Mouse (Mus musculus): ENCODE data around the gene Tcf3. TPM values are rescaled to one million over a fixed set of nuclear protein-coding genes. Genes with fewer than 3 reads are reported as not detected.
A peak's percentile ranks its signal among the peaks of the same experiment; 100 is the strongest.

Tcf3 gene
- total RNA-seq, 2 experiments from 2014 or later = 27.1 to 27.3 TPM

- DNase-seq (ENCODE audit: low spot score in 2 of 2) = peak; percentile 66 to 86
Measured at GRCm38 (mm10) chr10:80412656-80413541, 20.5 kb downstream of the Tcf3 start.

- DNase-seq (ENCODE audit: low spot score in 2 of 2) = no peak
Measured at GRCm38 (mm10) chr10:80407924-80408323, 25.5 kb downstream of the Tcf3 start.

- DNase-seq (ENCODE audit: low spot score in 2 of 2) = peak; percentile 92 to 94
Measured at GRCm38 (mm10) chr10:80406684-80407501, 26.6 kb downstream of the Tcf3 start, which contains the start of gene Uqcr11. Gene Uqcr11, minus strand, starts transcription at chr10:80406830.

GRCm38 (mm10) chr10:80405481-80406173 is 27.8 kb downstream of the Tcf3 start:
- DNase-seq (ENCODE audit: low spot score in 2 of 2) = no peak

- DNase-seq (ENCODE audit: low spot score in 2 of 2) = no peak
Measured at GRCm38 (mm10) chr10:80403044-80403692, 30.3 kb downstream of the Tcf3 start.

- DNase-seq (ENCODE audit: low spot score in 2 of 2) = no peak
Measured at GRCm38 (mm10) chr10:80400704-80401161, 32.7 kb downstream of the Tcf3 start.

GRCm38 (mm10) chr10:80399973-80400703 is 33.3 kb downstream of the Tcf3 start:
- no peak for DNase-seq (ENCODE audit: low spot score in 2 of 2)

- peak; percentile 100 for DNase-seq (ENCODE audit: low spot score in 2 of 2)
Measured at GRCm38 (mm10) chr10:80399191-80399972, 34.1 kb downstream of the Tcf3 start, which contains the start of gene Mbd3. Gene Mbd3, minus strand, starts transcription at chr10:80399550.

GRCm38 (mm10) chr10:80398719-80399190 is 34.7 kb downstream of the Tcf3 start:
- DNase-seq (ENCODE audit: low spot score in 2 of 2) = peak; percentile 96 to 99

GRCm38 (mm10) chr10:80398174-80398535 is 35.3 kb downstream of the Tcf3 start:
- DNase-seq (ENCODE audit: low spot score in 2 of 2) = no peak

- no peak for DNase-seq (ENCODE audit: low spot score in 2 of 2)
Measured at GRCm38 (mm10) chr10:80397524-80398173, 35.8 kb downstream of the Tcf3 start.

GRCm38 (mm10) chr10:80396822-80397523 is 36.5 kb downstream of the Tcf3 start:
- no peak for DNase-seq (ENCODE audit: low spot score in 2 of 2)

- no peak for DNase-seq (ENCODE audit: low spot score in 2 of 2)
Measured at GRCm38 (mm10) chr10:80395025-80395627, 38.3 kb downstream of the Tcf3 start.

- DNase-seq (ENCODE audit: low spot score in 2 of 2) = no peak
Measured at GRCm38 (mm10) chr10:80392687-80393086, 40.8 kb downstream of the Tcf3 start.

- DNase-seq (ENCODE audit: low spot score in 2 of 2) = no peak
Measured at GRCm38 (mm10) chr10:80390697-80391096, 42.8 kb downstream of the Tcf3 start.

GRCm38 (mm10) chr10:80389185-80389708 is 44.2 kb downstream of the Tcf3 start:
- no peak for DNase-seq (ENCODE audit: low spot score in 2 of 2)

- DNase-seq (ENCODE audit: low spot score in 2 of 2) = no peak
Measured at GRCm38 (mm10) chr10:80388731-80389130, 44.7 kb downstream of the Tcf3 start.

All from layer of hippocampus, adult 18-20 months (tissue).